Mouse (Mus musculus) heart, postnatal 14 days (tissue): Measurements from ENCODE around the gene Gm9837. TPM values are rescaled to one million over a fixed set of nuclear protein-coding genes. Genes with fewer than 3 reads are reported as not detected.

ENCODE experiments used
- DNase-seq, 2 experiments: peaks; one replicate each; pipeline ENCODE4 v3.0.0; 2021 to 2022
- intact Hi-C: fragments of 180-260 bp; cut with DNase I; formaldehyde crosslinking; loops from one replicate; pipeline ENCODE4 v1.15.1; 2025
- total RNA-seq, 2 experiments: library from RNA; stranded (reverse); gene quantifications; 2 replicates each; pipeline ENCODE4 v1.2.3; 2021

Gene Gm9837
- total RNA-seq, 2 experiments from 2014 or later: not detected

DNA sequence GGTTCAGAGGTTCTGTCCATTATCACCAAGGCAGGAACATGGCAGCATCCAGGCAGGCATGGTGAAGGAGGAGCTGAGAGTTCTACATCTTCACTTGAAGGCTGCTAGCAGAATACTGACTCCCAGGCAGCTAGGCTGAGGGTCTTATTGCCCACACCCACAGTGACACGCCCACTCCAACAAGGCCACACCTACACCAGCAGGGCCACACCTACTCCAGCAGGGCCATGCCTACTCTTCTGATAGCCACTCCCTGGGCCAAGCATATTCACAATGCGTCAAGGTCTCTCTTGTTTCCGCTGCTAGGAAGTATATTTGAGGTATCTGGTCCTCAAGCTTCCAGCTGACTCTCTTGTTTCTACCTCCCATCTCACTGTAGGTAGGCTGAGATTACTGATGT lies 11.3 kb downstream of the Gm9837 start:
- intact Hi-C loops: no loop called here

DNA sequence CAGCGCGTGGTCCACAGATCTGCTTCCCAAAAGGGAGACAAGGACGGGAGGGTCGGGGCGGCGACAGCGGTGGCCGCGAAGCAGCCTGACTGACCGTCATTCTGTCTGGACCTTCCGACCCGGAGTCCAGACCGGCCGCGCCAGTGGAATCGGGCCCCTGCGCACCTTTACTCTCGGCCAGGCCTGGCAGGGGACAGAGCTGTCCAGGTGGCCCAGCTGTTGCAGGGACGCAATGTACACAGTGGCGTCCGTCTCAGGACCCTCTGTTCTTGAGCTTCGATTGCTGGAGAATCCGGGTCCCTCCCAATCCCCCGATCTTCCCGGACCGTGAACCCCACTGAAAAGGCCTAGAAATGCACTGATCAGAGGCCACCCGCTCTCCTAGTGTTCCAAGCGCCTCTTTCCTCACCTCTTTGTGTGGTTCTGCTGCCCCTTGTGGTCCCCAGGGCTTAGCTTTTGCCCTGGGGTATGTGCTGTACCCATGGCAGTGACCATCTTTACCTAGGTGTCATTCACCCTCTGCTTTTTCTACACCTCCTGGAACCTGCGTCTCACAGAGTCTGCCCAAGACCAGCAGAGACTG lies 12.8 kb downstream of the Gm9837 start:
- DNase-seq: no peak
- intact Hi-C loops: no loop called here

More for the DNA sequence above, 11.3 kb downstream of the Gm9837 start:
- no peak for DNase-seq

DNA sequence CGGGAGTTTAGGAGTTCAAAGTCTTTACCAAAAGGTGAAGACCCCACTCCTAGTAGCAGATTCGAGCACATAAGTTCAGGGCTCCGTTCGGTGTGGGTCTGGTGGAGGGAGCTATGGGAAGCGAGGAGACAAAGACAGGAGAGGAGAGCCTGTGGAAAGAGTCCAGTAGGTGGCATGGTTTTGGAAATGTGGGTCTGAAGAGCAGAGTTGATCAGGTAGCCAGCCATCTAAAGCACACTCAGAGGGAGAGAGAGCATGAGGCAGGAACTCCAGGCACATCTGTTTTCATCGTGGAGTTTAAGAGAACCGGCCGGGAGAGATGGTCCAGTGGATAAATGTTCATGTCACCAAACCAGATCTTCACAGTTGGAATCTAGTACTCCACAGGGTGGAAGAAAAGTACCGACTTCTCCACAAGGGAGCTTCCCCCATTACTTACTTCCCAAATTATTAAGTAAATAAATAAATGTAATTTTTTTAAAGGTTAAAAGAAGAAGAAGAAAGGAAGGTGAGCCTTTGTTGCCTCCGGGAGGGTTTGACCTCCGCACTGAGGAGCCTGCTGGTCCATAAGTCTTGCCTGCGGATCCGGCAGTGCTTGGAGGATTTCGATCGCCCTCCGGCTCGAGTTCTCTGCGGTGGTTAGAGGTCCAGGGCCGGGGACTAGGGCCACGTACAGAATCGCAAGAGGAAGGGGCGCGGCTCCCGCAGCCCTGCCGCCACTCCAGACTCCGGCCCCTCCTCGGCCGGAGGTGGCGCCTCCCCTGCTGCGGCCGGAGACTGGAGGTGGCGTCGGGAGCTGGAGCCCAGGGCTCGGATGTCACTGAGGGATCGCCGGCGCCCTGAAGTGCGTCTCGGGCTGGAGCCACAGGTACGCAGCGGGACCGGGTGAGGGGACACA lies 13.6 kb downstream of the Gm9837 start, which contains the start of the genes Gm10447 and Shroom1:
Gene Gm10447, minus strand, starts transcription at position 637 of the 898 bp plus-strand sequence.
Gene Shroom1, plus strand, starts transcription at position 732 of the 898 bp plus-strand sequence.
- DNase-seq: peak; percentile 75
- intact Hi-C loops: no loop called here

DNA sequence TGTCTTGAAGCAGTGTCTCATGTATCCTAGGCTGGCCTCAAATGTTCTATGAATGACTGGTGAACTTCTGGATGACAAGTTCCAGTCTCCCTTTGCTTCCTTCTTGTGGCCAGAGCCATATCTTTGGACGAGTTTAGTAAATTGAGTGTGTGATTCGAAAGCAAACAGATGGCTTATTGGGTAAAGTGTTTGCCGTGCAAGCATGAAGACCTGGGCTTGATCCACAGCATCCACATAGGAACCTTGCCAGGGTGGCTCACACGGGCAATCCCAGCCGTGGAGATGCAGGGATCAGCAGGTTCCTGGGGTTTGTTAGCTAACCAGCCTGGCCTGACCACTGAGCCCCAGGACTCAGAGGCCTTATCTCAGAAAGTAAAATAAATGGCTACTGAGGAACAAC lies 17.2 kb downstream of the Gm9837 start:
- DNase-seq: no peak
- intact Hi-C loops: no loop called here

DNA sequence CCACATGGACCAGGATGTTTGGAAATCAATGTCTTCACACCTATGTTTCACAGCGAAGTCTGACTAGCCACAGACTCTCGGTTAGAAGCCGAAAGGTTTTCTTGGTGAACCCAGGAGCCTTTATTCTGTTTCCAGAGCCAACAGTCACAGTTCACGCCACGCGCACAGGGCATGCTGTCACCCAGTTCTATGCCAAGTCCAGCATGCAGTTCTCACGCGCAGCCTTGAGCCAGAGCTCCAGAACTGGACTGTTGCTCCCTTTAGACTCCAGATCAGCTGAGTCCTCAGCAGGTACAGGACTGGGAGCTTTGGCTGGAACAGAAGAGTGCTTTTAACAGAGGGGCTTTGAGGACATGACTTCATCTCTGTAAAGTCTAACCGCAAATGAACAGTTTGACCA lies 17.9 kb downstream of the Gm9837 start:
- intact Hi-C loops: no loop called here
- no peak for DNase-seq

DNA sequence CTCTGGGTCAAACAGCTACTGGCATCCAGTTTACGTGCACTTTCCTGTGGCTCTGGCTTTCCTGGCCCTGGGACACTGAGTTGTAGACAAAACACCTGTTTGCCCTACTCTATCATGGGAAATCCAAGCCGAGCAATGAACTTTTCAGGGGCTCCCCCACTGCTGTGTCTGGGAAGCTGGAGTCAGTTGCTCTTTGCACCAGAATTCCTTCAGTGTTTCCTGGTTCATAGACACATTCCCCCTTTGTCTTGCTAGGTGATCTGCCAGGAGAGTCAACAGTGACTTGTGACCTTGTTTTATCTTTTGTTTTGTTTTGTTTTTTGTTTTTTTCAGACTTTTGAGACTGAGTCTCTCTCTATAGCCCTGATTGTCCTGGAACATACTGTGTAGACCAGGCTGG lies 18.9 kb downstream of the Gm9837 start:
- DNase-seq: no peak
- intact Hi-C loops: loop anchor here (2.0 kb wide), 1 partner anchor 37 kb away; no protein-coding TSS in a partner anchor

DNA sequence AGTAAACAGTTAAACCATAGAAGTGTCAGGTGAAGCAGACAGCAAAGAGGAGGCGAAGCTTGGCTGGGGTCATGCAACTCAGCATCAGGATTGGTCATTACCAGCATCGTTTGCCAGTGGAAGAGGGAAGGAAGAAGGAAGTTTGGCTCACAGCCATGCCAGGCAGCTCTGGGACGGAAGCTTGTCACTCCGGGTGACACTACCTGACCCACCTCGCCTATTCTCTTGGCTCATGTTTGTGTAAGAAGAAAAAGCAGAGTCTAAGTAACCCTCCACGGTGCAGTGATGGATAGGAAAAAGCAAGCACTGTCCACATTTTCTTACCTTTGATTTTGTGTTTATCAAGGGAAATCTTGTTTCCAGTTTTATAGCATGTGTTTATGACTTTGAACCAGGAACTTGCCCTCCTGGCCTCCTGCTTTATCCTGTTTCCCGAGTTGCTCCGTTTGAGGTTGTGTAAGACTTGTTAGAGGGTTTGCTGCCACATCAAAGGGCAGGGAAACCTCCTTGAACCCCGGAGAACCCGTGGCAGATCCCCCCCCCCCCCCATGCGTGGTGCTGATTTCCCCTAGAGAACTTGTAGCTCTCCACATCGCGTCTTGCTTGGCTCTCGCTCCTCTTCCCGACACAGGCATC lies 20.1 kb downstream of the Gm9837 start:
- no peak for DNase-seq
- intact Hi-C loops: loop anchor here (2.0 kb wide), 1 partner anchor 35 kb away; no protein-coding TSS in a partner anchor

DNA sequence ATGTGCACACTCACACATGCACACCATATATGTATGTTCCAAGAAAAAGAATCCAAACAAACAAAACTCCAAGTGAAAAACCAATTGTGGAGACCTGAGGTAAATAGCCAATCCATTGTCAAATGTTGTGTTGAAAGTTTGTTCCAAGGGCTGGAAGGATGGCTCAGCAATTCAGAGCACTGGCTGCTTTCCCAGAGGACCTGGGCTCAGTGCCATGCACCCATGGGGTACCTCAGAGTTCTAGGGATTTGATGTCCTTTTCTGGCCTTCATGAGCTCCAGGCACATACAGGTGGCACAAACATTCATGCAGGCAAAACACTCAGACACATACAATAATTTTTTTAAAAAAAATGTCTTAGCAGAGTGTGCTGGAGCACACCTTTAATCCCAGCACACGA lies 21.8 kb downstream of the Gm9837 start:
- peak; percentile 74 to 80 for DNase-seq
- intact Hi-C loops: no loop called here

DNA sequence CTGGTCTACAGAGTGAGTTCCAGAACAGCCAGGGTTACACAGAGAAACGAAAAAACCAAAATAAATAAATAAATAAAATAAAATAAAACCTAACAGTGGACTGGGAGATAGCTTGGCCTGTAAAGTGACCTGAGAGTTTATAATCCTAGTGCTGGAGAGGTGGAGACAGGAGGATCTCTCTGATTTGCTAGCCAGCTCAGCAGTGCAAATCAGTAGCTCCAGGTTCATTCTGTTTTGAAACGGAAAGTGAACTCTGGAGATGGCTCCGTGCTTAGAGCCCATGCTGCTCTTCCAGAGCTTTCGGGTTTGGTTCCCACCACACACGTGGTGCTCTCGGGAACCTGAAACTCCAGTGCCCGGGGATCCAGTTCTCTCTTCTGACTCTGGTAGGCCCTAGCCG lies 22.3 kb downstream of the Gm9837 start:
- no peak for DNase-seq
- intact Hi-C loops: no loop called here

DNA sequence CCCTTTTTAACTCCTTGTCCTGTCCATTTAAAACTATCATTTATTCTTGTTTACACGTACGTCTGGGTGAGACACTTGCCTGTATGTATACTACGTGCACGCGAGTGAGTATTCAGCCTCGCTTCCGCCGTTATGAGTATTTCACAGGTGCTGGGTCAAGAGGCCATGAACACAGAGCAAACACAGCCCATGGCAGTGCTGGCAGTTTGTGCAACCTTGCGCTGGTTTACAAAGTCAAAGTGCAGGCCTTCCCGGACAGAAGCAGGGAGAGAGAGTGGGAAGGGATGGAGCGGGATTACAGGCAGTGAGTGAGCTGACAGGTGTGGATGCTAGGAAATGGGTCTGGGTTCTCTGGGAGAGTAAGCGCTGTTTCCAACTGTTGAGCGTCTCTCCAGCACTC lies 24.1 kb downstream of the Gm9837 start:
- intact Hi-C loops: no loop called here
- no peak for DNase-seq

DNA sequence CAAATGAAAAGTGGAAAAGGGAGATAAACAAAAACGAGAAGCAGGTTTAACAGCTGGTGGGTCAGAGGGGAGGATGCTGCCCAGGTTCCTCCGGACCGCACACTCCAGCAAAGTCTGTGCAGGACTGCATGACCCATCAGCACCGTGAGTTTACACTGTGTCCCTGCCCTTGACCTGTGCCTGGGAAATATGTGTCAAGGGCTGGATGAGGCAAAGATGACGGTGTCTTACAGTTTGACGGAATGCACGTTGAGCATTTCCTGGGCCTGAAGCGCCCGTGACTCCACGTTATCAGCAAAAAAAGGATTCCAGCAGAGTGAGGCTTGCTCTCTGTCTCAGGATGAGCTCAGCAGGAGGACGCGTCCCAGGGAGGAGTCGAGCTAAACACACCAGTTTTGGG lies 24.7 kb downstream of the Gm9837 start:
- DNase-seq: no peak
- intact Hi-C loops: no loop called here

DNA sequence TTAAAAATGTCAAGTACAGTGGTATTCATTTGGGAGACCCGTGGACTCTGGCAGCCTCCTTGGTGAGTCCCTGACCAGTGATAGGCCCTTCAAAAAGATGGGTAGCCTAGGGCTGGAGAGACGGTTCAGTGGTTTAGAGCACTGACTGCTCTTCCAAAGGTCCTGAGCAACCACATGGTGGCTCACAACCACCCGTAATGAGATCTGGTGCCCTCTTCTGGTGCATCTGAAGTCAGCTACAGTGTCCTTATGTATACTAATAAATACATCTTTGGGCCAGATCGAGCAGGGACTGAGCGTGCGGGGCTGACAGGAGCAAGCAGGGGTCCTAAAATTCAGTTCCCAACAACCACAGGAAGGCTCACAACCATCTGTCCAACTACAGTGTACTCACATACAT lies 26.4 kb downstream of the Gm9837 start:
- intact Hi-C loops: no loop called here
- DNase-seq: peak in 1 of 2 experiments; percentile 47

DNA sequence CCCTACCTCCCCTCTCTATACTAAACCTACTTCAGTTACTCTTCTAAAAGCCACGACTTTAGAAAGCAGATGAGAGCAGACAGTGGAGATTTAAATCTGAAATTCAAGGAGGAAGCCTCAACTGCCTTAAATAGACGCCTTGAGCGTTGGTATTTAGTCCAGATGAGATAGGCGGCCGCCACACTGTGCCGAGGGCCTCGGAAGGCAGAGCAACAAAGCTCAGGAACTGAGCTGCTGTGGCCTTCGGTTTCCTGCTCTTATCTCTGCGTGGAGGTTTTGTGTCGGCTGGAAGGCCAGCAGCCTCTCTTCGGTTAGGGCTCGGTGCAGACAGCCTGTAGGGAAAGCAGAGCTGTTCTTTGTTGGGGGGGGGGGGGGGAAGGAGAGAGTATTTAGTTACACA lies 28.4 kb downstream of the Gm9837 start:
- intact Hi-C loops: no loop called here
- DNase-seq: peak in 1 of 2 experiments; percentile 28

DNA sequence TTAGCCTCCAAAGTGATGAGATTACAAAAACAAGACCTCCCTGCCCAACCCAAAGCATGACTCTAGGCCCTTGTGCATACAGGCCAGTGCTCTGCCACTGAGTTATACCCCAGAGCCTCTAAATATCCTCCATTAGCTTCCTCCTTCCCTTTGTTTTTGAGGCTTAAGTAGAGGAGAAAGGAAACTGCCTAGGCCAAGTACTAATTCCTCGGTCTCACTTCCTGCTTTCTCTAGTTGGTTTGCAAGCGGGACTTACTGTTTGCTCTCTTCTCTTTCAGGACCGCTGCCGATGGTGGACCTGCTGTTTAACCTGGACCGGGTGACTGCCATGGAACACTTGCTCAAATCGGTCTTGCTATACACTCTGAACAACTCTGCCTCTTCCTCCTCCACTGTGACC lies 33.9 kb downstream of the Gm9837 start:
- no peak for DNase-seq
- intact Hi-C loops: no loop called here

DNA sequence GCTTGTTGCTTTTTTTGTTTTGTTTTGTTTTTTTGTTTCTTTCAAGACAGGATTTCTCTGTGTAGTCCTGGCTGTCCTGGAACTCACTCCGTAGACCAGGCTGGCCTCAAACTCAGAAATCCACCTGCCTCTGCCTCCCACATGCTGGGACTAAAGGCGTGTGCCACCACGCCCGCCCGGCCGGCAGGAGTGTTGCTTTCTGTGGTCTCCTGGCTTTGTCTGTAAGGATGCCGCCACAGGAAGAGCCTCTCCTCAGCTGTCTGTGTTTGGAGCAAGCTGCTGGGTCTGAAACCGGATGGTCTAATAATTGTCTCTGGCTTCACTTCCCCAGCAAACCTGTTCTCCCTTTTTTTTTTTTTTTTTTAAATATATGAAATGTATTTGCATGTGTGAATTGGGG lies 34.8 kb downstream of the Gm9837 start:
- intact Hi-C loops: no loop called here

DNA sequence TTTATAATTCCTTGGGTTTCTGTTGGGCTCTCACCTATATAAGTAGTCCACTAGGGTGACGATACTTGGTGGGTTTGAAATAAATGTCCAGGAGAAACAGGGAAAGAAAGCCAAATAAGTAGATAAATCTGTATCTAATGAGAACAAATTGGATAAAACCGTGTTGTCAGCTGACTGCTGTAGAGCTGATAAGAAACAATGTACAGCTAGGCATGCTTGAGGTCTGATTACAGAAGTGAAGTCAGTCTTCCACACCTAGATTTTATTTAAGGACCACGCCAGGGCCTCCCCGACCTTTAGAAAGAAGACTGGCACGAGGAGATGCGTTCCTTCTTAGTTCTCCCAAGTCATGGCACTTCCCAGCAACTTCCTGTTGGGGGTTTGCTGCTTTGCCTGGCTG lies 37.2 kb downstream of the Gm9837 start:
- intact Hi-C loops: no loop called here
- no peak for DNase-seq

More for the DNA sequence above, 34.8 kb downstream of the Gm9837 start:
- DNase-seq: no peak

DNA sequence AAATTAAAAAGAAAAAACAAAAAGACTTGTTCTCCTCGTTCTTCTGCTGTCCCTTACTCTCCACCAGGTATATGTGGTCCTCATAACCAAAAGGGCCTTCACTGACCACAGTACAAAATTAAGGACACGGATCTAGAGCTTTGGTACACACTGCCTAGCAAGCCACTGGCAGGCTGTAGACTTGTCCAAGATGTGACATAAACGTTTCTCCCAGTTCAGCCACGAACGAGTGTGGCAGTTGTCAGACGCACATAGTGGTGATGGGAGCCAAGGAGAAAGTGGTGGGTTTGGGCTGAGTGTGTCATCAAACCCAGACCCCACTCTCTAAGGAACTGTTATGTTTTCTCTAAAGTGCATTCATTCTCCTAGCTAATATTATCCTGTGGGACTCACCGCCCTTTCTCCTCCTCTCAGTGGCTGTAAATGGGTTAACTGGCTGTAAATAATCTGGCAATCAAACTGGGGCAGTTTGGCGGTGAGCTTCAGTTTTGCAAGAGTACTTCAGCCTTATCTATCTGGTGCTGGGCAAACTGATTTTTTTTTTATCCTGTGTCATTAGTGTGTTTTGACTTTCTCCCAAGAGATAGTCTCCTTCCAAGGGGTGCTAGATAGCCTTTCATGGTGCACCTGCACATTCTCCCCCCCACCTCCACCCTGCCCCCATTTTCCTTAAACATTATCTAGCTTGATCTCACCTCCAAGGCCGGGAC lies 38.8 kb downstream of the Gm9837 start:
- intact Hi-C loops: no loop called here
- DNase-seq: peak in 1 of 2 experiments; percentile 17

DNA sequence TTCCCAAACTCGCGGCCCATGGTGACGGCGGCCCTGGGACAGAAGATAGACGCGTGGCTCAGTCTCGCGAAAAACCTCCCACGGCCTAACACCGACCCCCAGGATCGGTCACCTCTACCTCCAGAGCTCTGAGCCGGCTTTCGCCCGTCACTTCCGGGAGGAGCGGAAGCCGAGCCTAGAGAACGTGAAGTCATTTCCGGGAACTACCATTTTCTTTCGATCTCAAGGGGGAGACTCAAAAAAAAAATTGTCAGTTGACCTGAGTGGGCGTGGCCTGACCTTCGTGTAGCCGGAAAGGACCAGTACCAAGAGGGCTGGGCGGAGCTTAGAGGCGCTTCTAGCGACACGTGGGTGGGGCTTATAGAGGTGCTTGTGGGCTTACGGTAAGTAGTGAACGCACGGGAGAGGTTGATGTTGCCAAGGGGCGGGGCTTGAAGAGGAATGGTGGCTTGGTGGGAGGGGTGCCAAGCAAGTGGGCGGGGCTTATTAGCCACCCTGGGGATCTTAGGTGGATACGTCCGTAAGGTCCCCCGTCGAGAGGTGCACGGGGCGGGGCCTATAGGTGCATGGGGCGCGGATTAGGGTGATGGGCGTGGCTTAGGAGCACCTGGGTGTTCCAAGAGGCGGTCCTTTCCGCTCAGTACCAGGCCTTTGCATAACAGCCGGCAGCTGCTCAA lies 39.5 kb downstream of the Gm9837 start, which contains the start of the genes Uqcrq and Gdf9:
Gene Uqcrq, minus strand, starts transcription at position 162 of the 677 bp plus-strand sequence.
Gene Gdf9, plus strand, starts transcription at position 354 of the 677 bp plus-strand sequence.
- DNase-seq: peak; percentile 93 to 96
- intact Hi-C loops: no loop called here

DNA sequence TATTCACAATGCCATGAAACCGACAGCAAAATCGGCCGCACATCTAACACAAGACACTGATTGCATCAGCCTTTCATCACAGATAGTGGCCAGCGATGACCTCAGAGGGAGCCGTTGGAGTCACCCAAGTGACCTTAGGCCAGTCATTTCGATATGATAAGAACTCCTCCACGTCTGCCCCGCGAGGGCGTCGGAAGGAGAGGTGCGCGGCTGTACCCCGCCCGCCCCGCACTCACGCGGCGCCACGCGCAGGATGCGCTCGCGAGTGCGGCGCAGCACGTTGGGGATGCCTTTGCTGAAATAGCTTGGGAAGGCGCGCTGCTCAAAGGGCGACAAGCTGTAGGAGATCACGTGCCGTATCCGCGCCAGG lies 40.0 kb downstream of the Gm9837 start:
- no peak for DNase-seq
- intact Hi-C loops: no loop called here

DNA sequence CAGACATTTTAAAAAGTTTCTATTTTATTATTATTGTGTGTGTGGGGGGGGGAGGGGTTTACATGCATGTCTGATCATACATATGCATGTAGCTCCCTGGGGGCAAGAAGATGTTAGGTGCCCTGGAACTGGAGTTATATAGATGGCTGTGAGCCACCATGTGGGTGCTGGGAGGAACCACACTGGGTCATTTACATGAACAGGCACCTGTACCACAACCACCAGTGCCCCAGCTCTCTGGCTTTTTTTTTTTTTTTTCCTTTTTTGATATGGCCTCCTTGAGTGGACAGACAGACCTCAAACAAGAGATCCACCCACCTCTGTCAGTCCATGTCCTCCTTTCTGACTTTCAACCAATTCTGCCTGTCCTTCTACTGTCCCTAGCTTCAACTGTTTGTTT lies 41.1 kb downstream of the Gm9837 start:
- intact Hi-C loops: no loop called here
- no peak for DNase-seq
